Mouse (Mus musculus): Measurements from ENCODE around the gene Gm10439. TPM values are rescaled to one million over a fixed set of nuclear protein-coding genes. Genes with fewer than 3 reads are reported as not detected.
"Not testable (repeated sequence)": the region's sequence is repeated elsewhere in the genome, so short reads cannot be mapped to it uniquely, and the experiment has no call there.

Gene Gm10439
- polyA plus RNA-seq (2012; rRNA removed) = not detected in 2 replicates

DNA sequence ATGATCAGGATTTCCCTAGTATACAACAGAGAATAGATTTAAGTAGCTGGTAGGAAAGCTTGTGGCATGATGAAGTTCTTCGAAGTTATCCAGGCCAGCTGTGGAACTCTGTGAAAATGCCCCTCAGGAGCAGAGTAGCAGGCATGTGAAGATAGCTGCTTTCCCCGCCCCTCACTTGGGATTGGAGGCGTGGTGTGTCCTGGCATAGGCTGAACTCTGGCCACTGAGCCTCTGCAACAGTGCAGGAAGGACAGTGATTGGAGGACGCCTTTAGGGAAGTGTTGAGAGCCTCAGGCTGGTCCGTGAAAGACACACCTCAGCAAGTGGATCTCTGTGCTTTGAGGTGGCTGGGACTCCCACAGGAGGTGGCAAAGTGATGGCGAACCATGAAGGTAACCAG, at the start of gene Gm10439:
Gm10439 (plus strand) TSS at position 301 of the 400 bp plus-strand sequence.
- not testable (repeated sequence) for DNase-seq (ENCODE audit: extremely low spot score in 1 of 2, low spot score in 1 of 2)

Other genes with a start within 250 kb of the Gm10439 start
- gene Gm15085, start 147.0 kb upstream of the Gm10439 start, polyA plus RNA-seq (2012; rRNA removed) = not detected in 2 replicates
- gene Gm15097, start 189.9 kb downstream of the Gm10439 start, polyA plus RNA-seq (2012; rRNA removed) = not detected in 2 replicates